Mouse (Mus musculus): Measurements from ENCODE around the gene Hmgcl.

DNA sequence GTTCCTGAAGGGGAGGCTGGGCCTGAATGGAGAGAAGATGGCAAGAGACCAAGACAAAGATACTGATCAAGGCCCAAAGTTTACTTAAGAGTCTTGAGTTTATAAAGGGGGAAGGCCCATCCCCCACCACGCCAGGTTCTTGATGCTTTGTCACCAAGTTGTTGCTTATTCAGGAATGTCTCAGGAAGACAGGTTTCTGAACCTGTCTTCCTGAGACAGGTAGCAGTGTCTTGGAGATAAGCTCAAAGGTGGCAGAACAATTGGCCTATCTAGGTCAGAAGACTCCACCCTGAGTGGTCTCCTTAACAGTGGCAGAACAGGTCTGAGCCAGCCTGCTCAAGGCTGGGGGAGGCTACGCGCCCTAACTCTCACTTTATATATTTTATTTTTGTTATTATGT is 19.4 kb upstream of the Hmgcl start:
- TF ChIP-seq CTCF (IDR thresholded peaks at IDR 0.05; ENCODE audit: extremely low read depth, insufficient read length, insufficient replicate concordance, low read depth, low read length), result no peak
- TF ChIP-seq POLR2A (IDR thresholded peaks at IDR 0.05; ENCODE audit: low read depth, low read length), result no peak
